Mouse (Mus musculus): ENCODE data around the gene Eif3i. TPM values are rescaled to one million over a fixed set of nuclear protein-coding genes. Genes with fewer than 3 reads are reported as not detected.
A peak's percentile ranks its signal among the peaks of the same experiment; 100 is the strongest.

Gene Eif3i
- total and polyA plus RNA-seq, 3 experiments: 396 to 766 (median 730) TPM

GRCm38 (mm10) chr4:129542592-129543141 is 57.8 kb downstream of the Eif3i start, which contains the start of gene Hdac1:
TSS of gene Hdac1 (minus strand) at chr4:129542713.
- Histone ChIP-seq H3K79me2 (ENCODE audit: control insufficient read depth, insufficient read depth, low read length, poor library complexity) (peaks cover 30% of the 10 kb centered on the region), H3K36me3 (ENCODE audit: control insufficient read depth in 1 of 2, insufficient read depth in 2 of 2, low read length in 2 of 2) (peaks cover 0 to 24% of the 10 kb centered on the region in 2 experiments; a peak in 3 of 4 replicates), H3K27me3 (ENCODE audit: control insufficient read depth in 1 of 2, insufficient read depth in 2 of 2, low read length in 2 of 2) (no peaks in the 10 kb centered on the region), H3K4me1 (ENCODE audit: control insufficient read depth in 1 of 2, insufficient read depth in 2 of 2, low read length in 2 of 2) (peaks cover 5 to 20% of the 10 kb centered on the region in 2 experiments), H3K9ac (ENCODE audit: control insufficient read depth, low read depth, low read length, poor library complexity, severe bottlenecking) (peak within 1 kb of the TSS; percentile 95), H3K9me3 (replicated peaks; ENCODE audit: insufficient read depth, low read length) (no peaks in the 10 kb centered on the region), H3K4me3 (ENCODE audit: control insufficient read depth in 1 of 2, insufficient read depth in 1 of 2, low read depth in 2 of 2, low read length in 2 of 2) (peak within 1 kb of the TSS; percentile 89 to 93), H3K27ac (ENCODE audit: control insufficient read depth, low read depth, low read length) (peak within 1 kb of the TSS; percentile 97)
- DNase-seq (ENCODE audit: low read depth, low spot score): peak; percentile 99
- TF ChIP-seq RAD21 (IDR thresholded peaks at IDR 0.05; ENCODE audit: low read depth, low read length): no peak
- TF ChIP-seq UBTF (IDR thresholded peaks at IDR 0.05; ENCODE audit: borderline replicate concordance, insufficient read depth, low read depth, low read length): no peak
- TF ChIP-seq TBP (IDR thresholded peaks at IDR 0.05; ENCODE audit: low read depth, low read length): peak; percentile 44; the same call in 1 of the 2 replicates
- TF ChIP-seq MYC (IDR thresholded peaks at IDR 0.05; ENCODE audit: low read depth, low read length): no peak
- TF ChIP-seq POLR2A (IDR thresholded peaks at IDR 0.05; ENCODE audit: control insufficient read depth in 1 of 2, insufficient read depth in 1 of 2, low read depth in 1 of 2, low read length in 2 of 2, poor library complexity in 1 of 2): peak; percentile 7 to 78; a peak in 2 of 4 replicates
- TF ChIP-seq HCFC1 (IDR thresholded peaks at IDR 0.05; ENCODE audit: low read depth, low read length): peak; percentile 75
- no peak for TF ChIP-seq CTCF (IDR thresholded peaks at IDR 0.05 in 2 of 3, conservative IDR thresholded peaks at IDR 0.05 in 1 of 3; ENCODE audit: control insufficient read depth in 1 of 3, insufficient read depth in 1 of 3, low read depth in 2 of 3, low read length in 3 of 3, poor library complexity in 1 of 3, severe bottlenecking in 1 of 3)
- 0 out of 2 replicates have a peak, but pooled peaks have one; percentile 56 for TF ChIP-seq MEF2A (IDR thresholded peaks at IDR 0.05; ENCODE audit: extremely low read depth, insufficient replicate concordance, low read depth, low read length, poor library complexity, severe bottlenecking)
- peak; percentile 76 for TF ChIP-seq ELF1 (IDR thresholded peaks at IDR 0.05; ENCODE audit: low read depth, low read length)
- peak; percentile 80 for TF ChIP-seq NELFE (IDR thresholded peaks at IDR 0.05; ENCODE audit: low read depth, low read length)
- TF ChIP-seq MAZ (IDR thresholded peaks at IDR 0.05; ENCODE audit: low read depth, low read length): peak; percentile 82; the same call in 1 of the 2 replicates
- TF ChIP-seq RCOR1 (IDR thresholded peaks at IDR 0.05; ENCODE audit: low read depth, low read length): no peak
- TF ChIP-seq MYB (IDR thresholded peaks at IDR 0.05; ENCODE audit: low read depth, low read length): no peak
- TF ChIP-seq NRF1 (IDR thresholded peaks at IDR 0.05; ENCODE audit: insufficient read depth, low read depth, low read length, poor library complexity, severe bottlenecking): peak; percentile 71
- TF ChIP-seq GATA1 (IDR thresholded peaks at IDR 0.05; ENCODE audit: low read depth, low read length): no peak
- peak; percentile 99 for TF ChIP-seq CHD1 (IDR thresholded peaks at IDR 0.05; ENCODE audit: low read depth, low read length)
- TF ChIP-seq POLR2AphosphoS5 (IDR thresholded peaks at IDR 0.05; ENCODE audit: borderline replicate concordance, low read depth, low read length): no peak
- peak; percentile 77 for TF ChIP-seq ZMIZ1 (IDR thresholded peaks at IDR 0.05; ENCODE audit: low read depth, low read length)
- TF ChIP-seq JUND (IDR thresholded peaks at IDR 0.05; ENCODE audit: low read depth, low read length): no peak
- TF ChIP-seq ZC3H11A (IDR thresholded peaks at IDR 0.05; ENCODE audit: low read depth, low read length): no peak
- TF ChIP-seq SIN3A (IDR thresholded peaks at IDR 0.05; ENCODE audit: low read length): peak; percentile 55; the same call in 1 of the 2 replicates
- 0 out of 2 replicates have a peak, but pooled peaks have one; percentile 21 for TF ChIP-seq BHLHE40 (IDR thresholded peaks at IDR 0.05; ENCODE audit: borderline replicate concordance, low read depth, low read length)
- no peak for TF ChIP-seq TAL1 (IDR thresholded peaks at IDR 0.05; ENCODE audit: low read length)
- no peak for TF ChIP-seq GABPA (IDR thresholded peaks at IDR 0.05; ENCODE audit: low read depth, low read length)
- no peak for TF ChIP-seq MXI1 (IDR thresholded peaks at IDR 0.05; ENCODE audit: low read depth, low read length)
- no peak for TF ChIP-seq KAT2A (conservative IDR thresholded peaks at IDR 0.05; ENCODE audit: low read depth, low read length)
- peak; percentile 71; the same call in 1 of the 2 replicates for TF ChIP-seq POLR2AphosphoS2 (IDR thresholded peaks at IDR 0.05; ENCODE audit: low read length)
- TF ChIP-seq SMC3 (IDR thresholded peaks at IDR 0.05; ENCODE audit: low read depth, low read length): no peak
- 0 out of 2 replicates have a peak, but pooled peaks have one; percentile 34 for TF ChIP-seq ZNF384 (IDR thresholded peaks at IDR 0.05; ENCODE audit: low read depth, low read length)
- TF ChIP-seq ZKSCAN1 (IDR thresholded peaks at IDR 0.05; ENCODE audit: low read depth, low read length): no peak
- TF ChIP-seq MAX (IDR thresholded peaks at IDR 0.05; ENCODE audit: low read length): no peak
- TF ChIP-seq EP300 (IDR thresholded peaks at IDR 0.05; ENCODE audit: low read depth in 1 of 2, low read length in 2 of 2): no peak; a peak in 1 of 4 replicates
- peak; percentile 28; the same call in 1 of the 2 replicates for TF ChIP-seq ETS1 (IDR thresholded peaks at IDR 0.05; ENCODE audit: low read depth, low read length)
- TF ChIP-seq TCF12 (IDR thresholded peaks at IDR 0.05; ENCODE audit: low read depth, low read length): peak; percentile 23; the same call in 1 of the 2 replicates
- TF ChIP-seq CHD2 (IDR thresholded peaks at IDR 0.05; ENCODE audit: low read length): no peak
- TF ChIP-seq E2F4 (IDR thresholded peaks at IDR 0.05; ENCODE audit: borderline replicate concordance, low read depth, low read length): no peak
- TF ChIP-seq USF1 (IDR thresholded peaks at IDR 0.05; ENCODE audit: low read depth, low read length): no peak
